Mouse (Mus musculus) cortical plate, adult 2 months (tissue): Measurements from ENCODE around the gene Grap.

Experiments used
- CTCF ChIP-seq: fragments of 200-500 bp; IDR thresholded peaks from 2 replicates; pipeline ENCODE4 v1.5.1; 2011; ENCODE audit warnings: mild to moderate bottlenecking, control low read depth, low read length; ENCODE audit not compliant: insufficient read depth; ENCODE audit errors: extremely low read depth
- POLR2A ChIP-seq: fragments of 200-500 bp; IDR thresholded peaks from 2 replicates; pipeline ENCODE4 v1.6.1; 2011; ENCODE audit warnings: mild to moderate bottlenecking, low read length, control low read depth; ENCODE audit not compliant: insufficient read depth; ENCODE audit errors: extremely low read depth

- no peak for TF ChIP-seq CTCF
- TF ChIP-seq POLR2A, result no peak
These were observed 67.6 kb downstream of the Grap start, which contains the start of gene Slc5a10 for GRCm38 (mm10) chr11:61720636-61721035.
